Mouse (Mus musculus) erythroblast, embryonic 14.5 days (primary cell): ENCODE results near the gene Nelfa. TPM values are rescaled to one million over a fixed set of nuclear protein-coding genes. Genes with fewer than 3 reads are reported as not detected.
A peak's percentile ranks its signal among the peaks of the same experiment; 100 is the strongest.
"Not testable (repeated sequence)": the region's sequence is repeated elsewhere in the genome, so short reads cannot be mapped to it uniquely, and the experiment has no call there.

ENCODE experiments used
- H3K27me3 ChIP-seq: 2 replicates; pipeline ENCODE4 v1.6.1; 2012; ENCODE audit warnings: inconsistent platforms; ENCODE audit not compliant: control insufficient read depth
- H3K36me3 ChIP-seq: 2 replicates; pipeline ENCODE4 v1.6.1; 2012; ENCODE audit warnings: mild to moderate bottlenecking, inconsistent platforms; ENCODE audit not compliant: control insufficient read depth
- H3K4me1 ChIP-seq: 2 replicates; pipeline ENCODE4 v1.6.1; 2012; ENCODE audit warnings: inconsistent platforms; ENCODE audit not compliant: control insufficient read depth
- H3K4me3 ChIP-seq: replicated peaks from 2 replicates; pipeline ENCODE3; 2012; ENCODE audit warnings: moderate library complexity, mild to moderate bottlenecking, inconsistent platforms
- H3K9me3 ChIP-seq: 2 replicates; pipeline ENCODE4 v1.6.1; 2012; ENCODE audit warnings: low read length, inconsistent platforms, mixed read lengths; ENCODE audit not compliant: control insufficient read depth
- GATA1 ChIP-seq: IDR thresholded peaks from 2 replicates; pipeline ENCODE4 v1.6.1; 2012; ENCODE audit warnings: low read length, inconsistent platforms, mixed read lengths
- TAL1 ChIP-seq: IDR thresholded peaks from 3 replicates; pipeline ENCODE4 v1.6.1; 2012; ENCODE audit warnings: low read length, inconsistent platforms, mixed read lengths
- polyA plus RNA-seq: library from polyadenylated mRNA; stranded (reverse); fragments of >175 nt; gene quantifications from 2 replicates; pipeline ENCODE4 v1.2.3, GENCODE M21; 2012

Nelfa gene
- polyA plus RNA-seq, 1 experiment: 3.2 TPM

- Histone ChIP-seq H3K9me3 (peaks cover 31% of the 10 kb centered on the region), H3K27me3 (no peaks in the 10 kb centered on the region), H3K36me3 (no peaks in the 10 kb centered on the region), H3K4me1 (no peaks in the 10 kb centered on the region), H3K4me3 (no peak overlapping the region)
- TF ChIP-seq TAL1 (no peak), GATA1 (no peak)
Measured at GRCm38 (mm10) chr5:33948314-33948713, 12.1 kb upstream of the Nelfa start.

DNA sequence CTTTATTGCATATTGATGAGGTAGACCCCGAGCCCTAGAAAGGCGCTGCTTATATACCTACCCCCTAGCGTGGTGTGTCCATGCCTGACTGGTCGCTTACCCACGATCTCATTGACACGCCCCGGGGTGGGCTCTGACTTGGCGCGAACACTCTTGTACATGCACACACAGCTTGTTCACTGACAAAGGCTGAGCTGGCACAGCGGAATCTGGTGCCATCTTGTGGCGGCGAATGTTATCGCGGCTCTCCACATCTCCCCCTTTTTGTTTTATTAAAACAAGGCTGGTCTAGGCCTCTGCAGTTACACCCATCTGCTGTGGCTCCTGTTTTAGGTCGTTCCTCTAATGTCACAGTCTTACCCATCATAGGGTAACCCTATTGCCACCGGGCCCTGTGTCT lies 10.8 kb upstream of the Nelfa start:
- not testable (repeated sequence) for H3K27me3 ChIP-seq, H3K4me3 ChIP-seq, H3K36me3 ChIP-seq, H3K4me1 ChIP-seq
- H3K9me3 ChIP-seq: peaks cover 30% of the 10 kb centered on the region

DNA sequence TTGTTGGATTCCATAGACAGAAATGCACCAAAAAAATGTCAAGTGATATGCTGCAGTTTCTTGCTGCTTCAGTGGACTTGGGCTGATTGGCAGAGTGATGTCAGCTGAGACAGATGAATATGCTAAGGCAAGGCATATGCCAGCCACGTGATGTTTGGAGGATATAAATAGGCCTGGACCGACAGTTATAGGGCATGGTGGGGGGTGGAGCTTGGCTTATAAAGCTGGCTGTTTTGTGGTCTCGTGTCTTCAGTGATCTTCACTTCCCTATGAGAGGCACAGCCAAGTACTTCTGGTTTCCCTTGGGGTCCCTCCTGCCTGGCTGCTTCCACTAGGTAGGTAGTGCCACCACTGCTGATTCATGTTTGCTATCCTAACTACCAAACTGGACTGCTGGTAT lies 2.2 kb upstream of the Nelfa start:
- Histone ChIP-seq H3K27me3 (no peaks in the 10 kb centered on the region; the same call in 1 of the 2 replicates), H3K36me3 (peaks cover 21% of the 10 kb centered on the region), H3K9me3 (peaks cover 32% of the 10 kb centered on the region), H3K4me1 (peaks cover 37% of the 10 kb centered on the region), H3K4me3 (no peak overlapping the region)
- no peak for TF ChIP-seq GATA1
- no peak for TF ChIP-seq TAL1

DNA sequence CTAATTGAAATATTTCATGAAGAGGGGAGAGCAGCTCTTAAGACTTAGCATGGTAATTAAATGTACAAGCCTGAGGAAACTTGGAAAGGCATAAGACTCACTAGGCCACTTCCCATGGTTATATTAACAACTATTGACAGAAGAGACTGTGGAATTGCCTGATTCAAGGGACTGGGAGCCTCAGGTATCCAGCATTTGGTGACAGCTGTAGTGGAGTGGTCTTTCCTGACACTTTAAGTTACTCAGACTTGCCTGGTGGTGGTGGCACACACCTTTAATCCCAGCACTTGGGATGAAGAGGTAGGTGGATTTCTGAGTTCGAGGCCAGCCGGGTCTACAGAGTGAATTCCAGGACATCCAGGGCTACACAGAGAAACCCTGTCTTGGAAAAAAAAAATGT lies 1.0 kb upstream of the Nelfa start:
- Histone ChIP-seq H3K27me3 (no peaks in the 10 kb centered on the region; the same call in 1 of the 2 replicates), H3K4me1 (peaks cover 46% of the 10 kb centered on the region), H3K36me3 (peaks cover 25% of the 10 kb centered on the region), H3K9me3 (peaks cover 28% of the 10 kb centered on the region), H3K4me3 (peak overlapping the region; percentile 79)
- TF ChIP-seq TAL1 (no peak), GATA1 (no peak)

- no peak for TF ChIP-seq GATA1
- TF ChIP-seq TAL1: no peak
- peaks cover 20% of the 10 kb centered on the region for H3K9me3 ChIP-seq
- H3K27me3 ChIP-seq: no peaks in the 10 kb centered on the region; the same call in 1 of the 2 replicates
- H3K4me3 ChIP-seq: peak overlapping the region; percentile 79
- H3K36me3 ChIP-seq: peaks cover 37% of the 10 kb centered on the region
- peaks cover 50% of the 10 kb centered on the region for H3K4me1 ChIP-seq
Measured at GRCm38 (mm10) chr5:33935700-33936111, 507 bp downstream of the Nelfa start.

DNA sequence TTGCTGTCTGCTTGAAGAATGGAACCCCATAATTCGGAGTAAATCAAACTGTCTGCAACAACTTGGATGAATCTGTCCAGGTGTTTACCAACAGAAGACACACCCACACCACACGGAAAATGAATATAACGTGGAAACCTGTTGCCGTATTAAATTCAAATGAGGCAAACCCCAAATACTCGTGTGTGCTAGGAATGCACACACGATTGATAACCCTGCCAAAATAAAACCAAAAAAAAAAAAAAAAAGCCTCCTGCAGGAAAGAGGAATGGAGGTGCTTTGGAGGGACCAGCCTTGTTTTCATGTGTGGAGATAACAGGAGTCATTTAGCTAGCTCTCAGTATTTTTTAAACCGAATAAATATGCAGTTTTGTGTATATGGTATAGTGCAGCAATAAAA lies 1.3 kb downstream of the Nelfa start:
- Histone ChIP-seq H3K36me3 (peaks cover 39% of the 10 kb centered on the region), H3K9me3 (peaks cover 15% of the 10 kb centered on the region), H3K4me1 (peaks cover 51% of the 10 kb centered on the region), H3K4me3 (peak overlapping the region; percentile 79), H3K27me3 (no peaks in the 10 kb centered on the region)
- TF ChIP-seq GATA1 (no peak), TAL1 (no peak)

DNA sequence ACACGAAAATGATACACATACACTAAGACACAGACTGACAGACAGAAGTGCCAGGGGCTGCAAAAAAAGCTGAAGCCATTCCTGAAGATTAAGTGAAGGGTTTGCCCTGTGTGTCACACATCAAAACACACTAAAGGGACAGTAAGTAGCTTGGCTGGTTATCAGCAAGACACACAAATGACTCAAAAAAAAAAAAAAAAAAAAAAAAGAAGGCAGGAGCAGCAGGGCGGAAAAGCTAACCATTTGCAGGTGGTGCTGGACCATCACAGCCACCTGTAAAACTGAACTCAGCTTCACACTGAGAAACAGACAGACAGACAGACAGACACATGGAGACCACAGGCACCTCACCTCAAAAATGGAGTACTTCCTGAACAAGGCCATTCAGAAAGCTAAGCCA lies 2.1 kb downstream of the Nelfa start:
- peak overlapping the region; percentile 79 for H3K4me3 ChIP-seq
- TF ChIP-seq GATA1: no peak
- TF ChIP-seq TAL1: no peak
- H3K27me3 ChIP-seq: no peaks in the 10 kb centered on the region
- H3K4me1 ChIP-seq: peaks cover 53% of the 10 kb centered on the region
- peaks cover 41% of the 10 kb centered on the region for H3K36me3 ChIP-seq
- peaks cover 8% of the 10 kb centered on the region for H3K9me3 ChIP-seq

DNA sequence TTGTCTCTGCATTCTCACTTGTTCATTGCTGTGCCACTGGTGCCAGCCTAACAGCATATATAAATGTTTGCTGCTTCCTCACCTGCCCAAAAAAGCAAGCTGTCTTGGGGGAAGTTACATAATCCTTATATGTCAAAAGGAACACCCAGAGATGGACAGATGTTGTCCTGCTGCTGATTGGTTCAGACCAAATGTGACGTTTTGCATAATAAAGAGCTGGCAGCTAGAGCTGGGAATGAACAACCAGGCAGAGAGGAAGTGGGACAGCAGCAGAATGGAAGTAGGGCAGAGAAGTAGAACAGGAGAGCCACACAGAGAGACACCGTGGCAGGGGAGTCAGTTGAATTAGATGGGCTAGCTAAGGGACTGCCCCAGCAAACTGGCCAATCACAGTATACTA lies 3.8 kb downstream of the Nelfa start:
- TF ChIP-seq TAL1 (no peak), GATA1 (no peak)
- H3K9me3 ChIP-seq: no peaks in the 10 kb centered on the region
- H3K4me1 ChIP-seq: peaks cover 53% of the 10 kb centered on the region
- no peak overlapping the region for H3K4me3 ChIP-seq
- H3K27me3 ChIP-seq: no peaks in the 10 kb centered on the region
- H3K36me3 ChIP-seq: peaks cover 47% of the 10 kb centered on the region

- peaks cover 69% of the 10 kb centered on the region for H3K36me3 ChIP-seq
- peaks cover 8% of the 10 kb centered on the region for H3K4me1 ChIP-seq
- H3K9me3 ChIP-seq: no peaks in the 10 kb centered on the region
- no peaks in the 10 kb centered on the region for H3K27me3 ChIP-seq
- TF ChIP-seq TAL1 (no peak), GATA1 (no peak)
- no peak overlapping the region for H3K4me3 ChIP-seq
Measured at GRCm38 (mm10) chr5:33926170-33926569, 10.0 kb downstream of the Nelfa start.

- Histone ChIP-seq H3K4me3 (no peak overlapping the region), H3K27me3 (no peaks in the 10 kb centered on the region), H3K36me3 (peaks cover 77% of the 10 kb centered on the region), H3K9me3 (no peaks in the 10 kb centered on the region), H3K4me1 (peaks cover 2% of the 10 kb centered on the region; the same call in 1 of the 2 replicates)
- TF ChIP-seq GATA1 (peak; percentile 31; the same call in 1 of the 2 replicates), TAL1 (no peak)
Measured at GRCm38 (mm10) chr5:33922566-33922965, 13.6 kb downstream of the Nelfa start.
